Mouse (Mus musculus): ENCODE measurements around the gene Fam234a.

Fam234a gene

DNA sequence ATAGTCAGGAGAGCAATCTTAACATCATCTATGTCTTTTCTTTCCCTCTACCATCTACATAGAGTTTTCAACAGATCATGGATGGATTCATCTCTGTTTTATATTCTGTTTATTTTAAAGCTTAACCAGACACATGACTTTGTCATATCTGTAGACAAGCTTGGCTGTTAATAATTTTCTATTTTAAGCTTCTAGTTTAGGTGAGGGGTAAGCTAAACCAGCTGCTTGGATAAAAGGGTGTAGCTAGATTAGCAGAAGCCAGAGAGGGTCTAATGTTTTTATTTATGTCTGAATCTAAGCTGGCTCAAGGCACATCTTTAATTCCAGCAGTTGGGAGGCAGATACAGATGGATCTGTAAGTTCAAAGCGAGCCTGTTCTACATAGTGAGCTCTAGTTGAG lies 81.3 kb downstream of the Fam234a start:
- no peak for DNase-seq

Measured in kidney, postnatal 36 days (tissue).